Mouse (Mus musculus): ENCODE measurements around the gene OR5BS1P. TPM values are rescaled to one million over a fixed set of nuclear protein-coding genes. Genes with fewer than 3 reads are reported as not detected.

Gene OR5BS1P
- polyA plus RNA-seq (2021; fragmentation: Nextera tagmentation): not detected in 2 replicates
- long read RNA-seq, experiment 1: 0 reads
- long read RNA-seq, experiment 2: 0 reads

DNA sequence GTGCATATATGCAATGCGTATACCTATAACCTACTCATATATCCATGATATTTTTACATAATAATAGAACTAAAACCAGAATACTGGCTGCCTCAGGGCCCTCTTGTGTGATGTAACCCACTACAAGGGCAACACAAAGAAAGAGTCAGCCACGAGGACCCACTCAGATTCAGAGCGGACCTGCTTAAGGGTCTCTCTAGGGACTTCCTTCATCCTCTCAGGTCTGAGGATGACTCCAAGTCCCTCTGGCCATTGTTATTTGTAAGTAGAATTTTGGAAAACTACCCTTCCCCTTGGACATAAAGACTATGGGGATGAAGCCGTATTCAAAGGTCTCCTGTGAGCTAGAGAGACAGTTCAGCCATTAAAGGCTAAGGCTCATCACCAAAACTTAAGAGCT is at the start of gene OR5BS1P:
Gene OR5BS1P (plus strand): TSS at position 301 of the 400 bp plus-strand sequence.

DNA sequence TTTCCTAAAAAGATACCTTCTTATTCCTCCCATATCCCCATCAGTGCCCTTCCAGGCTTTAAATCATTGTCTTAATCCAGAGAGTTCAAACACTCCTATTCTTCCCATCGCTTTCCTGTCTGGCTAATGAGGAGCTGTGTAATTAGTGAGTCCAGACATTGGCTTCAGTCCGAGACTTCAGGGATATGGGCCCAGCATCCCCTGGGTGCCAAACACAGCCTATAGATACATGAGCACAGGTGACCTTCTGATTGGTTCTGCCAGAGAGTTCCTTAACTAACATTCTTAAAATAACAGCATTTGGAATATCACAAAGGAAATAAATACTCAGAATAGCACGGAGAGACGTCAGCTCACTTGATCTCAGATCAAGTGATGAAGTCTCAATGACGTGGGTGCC is 38.8 kb upstream of the OR5BS1P start, which contains the start of gene Olfr282:
Gene Olfr282 (plus strand): TSS at position 301 of the 400 bp plus-strand sequence.

DNA sequence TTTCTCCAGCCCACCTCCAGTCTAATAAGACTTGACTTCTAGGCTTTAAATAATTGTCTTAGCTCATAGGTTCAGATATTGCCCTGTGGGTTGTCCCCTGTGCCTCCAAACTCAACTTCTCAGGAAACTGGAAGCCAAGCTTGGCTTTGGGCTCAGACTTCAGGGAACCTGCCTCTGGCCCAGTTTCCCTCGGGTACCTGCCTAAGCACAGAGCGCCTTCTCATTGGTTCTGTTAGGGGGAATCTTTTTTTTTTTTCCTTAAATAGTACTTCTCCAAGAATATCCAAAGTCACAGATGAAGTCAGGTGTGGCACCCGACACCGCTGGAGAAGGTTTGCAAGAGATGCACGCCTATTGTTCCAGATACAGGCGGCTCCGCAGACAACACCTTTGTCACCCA is 17.4 kb upstream of the OR5BS1P start, which contains the start of gene Olfr281:
Gene Olfr281 (plus strand): TSS at position 301 of the 400 bp plus-strand sequence.

DNA sequence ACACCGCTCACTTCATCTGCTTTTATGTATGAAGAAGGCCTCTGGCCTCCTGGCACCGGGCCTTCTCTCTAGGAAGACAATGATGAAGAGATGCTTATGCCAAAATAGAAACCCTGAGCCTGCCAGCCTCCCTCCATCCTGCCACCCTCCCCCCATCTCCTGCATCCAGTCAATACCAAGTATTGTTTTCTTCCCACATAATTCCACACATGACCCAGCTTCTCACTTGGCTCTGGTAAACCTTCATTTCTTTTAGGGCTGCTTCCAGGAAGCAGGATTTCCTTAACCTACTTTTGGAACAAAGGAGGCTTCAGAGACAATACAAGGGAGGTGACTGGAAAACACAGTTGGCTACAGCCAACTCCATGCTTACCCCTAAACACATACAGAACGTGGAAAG is 13.0 kb downstream of the OR5BS1P start, which contains the start of gene Lalba:
Gene Lalba (minus strand): TSS at position 21 of the 400 bp plus-strand sequence.

DNA sequence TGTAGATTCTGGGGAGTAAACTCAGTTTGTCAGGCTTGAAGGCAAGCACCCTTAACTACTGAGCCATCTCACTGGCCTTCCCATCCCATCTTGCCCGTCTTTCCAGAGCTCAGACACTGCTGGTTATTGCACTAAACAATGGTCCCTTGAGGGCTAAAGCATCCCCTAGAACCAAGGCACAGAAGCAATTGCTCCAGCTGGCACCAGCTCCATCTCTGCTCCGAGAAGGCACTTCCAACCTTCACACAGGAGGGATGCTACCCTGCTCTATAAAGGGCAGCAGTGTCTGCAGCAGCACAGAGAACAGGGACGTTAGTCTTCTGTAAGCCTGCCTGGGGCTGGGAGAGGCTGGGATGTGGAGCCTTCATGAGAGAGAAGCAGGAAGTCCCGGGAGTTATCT is 22.4 kb downstream of the OR5BS1P start, which contains the start of gene Olfr279:
Gene Olfr279 (plus strand): TSS at position 301 of the 400 bp plus-strand sequence.

Small RNA genes lying within 50 kb of the gene (microRNA-seq; reads per million reads assigned to microRNA genes)
- gene Mir1291: 0.64 reads per million

Other genes with a start within 250 kb of the OR5BS1P start
- gene Gm44579, start 248.9 kb upstream of the OR5BS1P start, polyA plus RNA-seq (2021; fragmentation: Nextera tagmentation): 0.21 and 0.29 TPM in 2 replicates
- gene Olfr287, start 248.8 kb upstream of the OR5BS1P start, polyA plus RNA-seq (2021; fragmentation: Nextera tagmentation): 5.0 TPM in 2 replicates
- gene Olfr286, start 235.4 kb upstream of the OR5BS1P start, polyA plus RNA-seq (2021; fragmentation: Nextera tagmentation): not detected in 2 replicates
- not detected in 2 replicates for gene H1fnt, start 212.6 kb upstream of the OR5BS1P start, polyA plus RNA-seq (2021; fragmentation: Nextera tagmentation)
- 2.2 and 2.5 TPM in 2 replicates for gene Zfp641, start 173.7 kb upstream of the OR5BS1P start, polyA plus RNA-seq (2021; fragmentation: Nextera tagmentation)
- gene Olfr285, start 152.5 kb upstream of the OR5BS1P start, polyA plus RNA-seq (2021; fragmentation: Nextera tagmentation): not detected in 2 replicates
- gene Olfr284, start 128.9 kb upstream of the OR5BS1P start, polyA plus RNA-seq (2021; fragmentation: Nextera tagmentation): not detected in 2 replicates
- not detected in 2 replicates for gene Olfr283, start 89.0 kb upstream of the OR5BS1P start, polyA plus RNA-seq (2021; fragmentation: Nextera tagmentation)
- not detected in 2 replicates for gene Olfr282, start 38.7 kb upstream of the OR5BS1P start, polyA plus RNA-seq (2021; fragmentation: Nextera tagmentation)
- not detected in 2 replicates for gene Olfr281, start 17.3 kb upstream of the OR5BS1P start, polyA plus RNA-seq (2021; fragmentation: Nextera tagmentation)
- gene Lalba, start 12.8 kb downstream of the OR5BS1P start, polyA plus RNA-seq (2021; fragmentation: Nextera tagmentation): not detected in 2 replicates
- not detected in 2 replicates for gene Olfr279, start 22.5 kb downstream of the OR5BS1P start, polyA plus RNA-seq (2021; fragmentation: Nextera tagmentation)
- 40.8 and 44.3 TPM in 2 replicates for gene Kansl2, start 64.4 kb downstream of the OR5BS1P start, polyA plus RNA-seq (2021; fragmentation: Nextera tagmentation)
- 21.9 and 24.8 TPM in 2 replicates for gene Ccnt1, start 101.0 kb downstream of the OR5BS1P start, polyA plus RNA-seq (2021; fragmentation: Nextera tagmentation)
- gene 4930415O20Rik, start 101.1 kb downstream of the OR5BS1P start, polyA plus RNA-seq (2021; fragmentation: Nextera tagmentation): 0.30 TPM in 1 of 2 replicates, not detected in the other
- gene Adcy6, start 140.2 kb downstream of the OR5BS1P start, polyA plus RNA-seq (2021; fragmentation: Nextera tagmentation): 3.9 and 4.7 TPM in 2 replicates
- 44.4 and 44.8 TPM in 2 replicates for gene Cacnb3, start 160.9 kb downstream of the OR5BS1P start, polyA plus RNA-seq (2021; fragmentation: Nextera tagmentation)
- 19.6 and 27.9 TPM in 2 replicates for gene Ddx23, start 193.0 kb downstream of the OR5BS1P start, polyA plus RNA-seq (2021; fragmentation: Nextera tagmentation)
- 4.3 and 4.9 TPM in 2 replicates for gene Rnd1, start 207.6 kb downstream of the OR5BS1P start, polyA plus RNA-seq (2021; fragmentation: Nextera tagmentation)
- gene Ccdc65, start 238.3 kb downstream of the OR5BS1P start, polyA plus RNA-seq (2021; fragmentation: Nextera tagmentation): 8.4 and 9.0 TPM in 2 replicates